Mouse (Mus musculus) megakaryocyte, embryonic 14.5 days (primary cell): ENCODE results near the gene Slc51a. TPM values are rescaled to one million over a fixed set of nuclear protein-coding genes. Genes with fewer than 3 reads are reported as not detected.
"Not testable (repeated sequence)": the region's sequence is repeated elsewhere in the genome, so short reads cannot be mapped to it uniquely, and the experiment has no call there.

Experiments used
- H3K27me3 ChIP-seq: replicated peaks from 2 replicates; pipeline ENCODE3; 2012; ENCODE audit warnings: inconsistent platforms
- H3K36me3 ChIP-seq: replicated peaks from 2 replicates; pipeline ENCODE3; 2012; ENCODE audit warnings: low read length, inconsistent platforms, mixed read lengths
- H3K4me1 ChIP-seq: 2 replicates; pipeline ENCODE4 v1.6.1; 2012; ENCODE audit warnings: inconsistent platforms
- H3K4me3 ChIP-seq: replicated peaks from 2 replicates; pipeline ENCODE3; 2012; ENCODE audit warnings: moderate library complexity, mild to moderate bottlenecking, inconsistent platforms
- H3K9me3 ChIP-seq: 2 replicates; pipeline ENCODE4 v1.6.1; 2012; ENCODE audit warnings: inconsistent platforms
- FLI1 ChIP-seq: IDR thresholded peaks from 2 replicates; pipeline ENCODE4 v1.6.1; 2012; ENCODE audit warnings: low read length, inconsistent platforms, mixed read lengths
- GATA1 ChIP-seq: IDR thresholded peaks from 3 replicates; pipeline ENCODE4 v1.6.1; 2012; ENCODE audit warnings: mixed read lengths, low read length, inconsistent platforms, borderline replicate concordance
- polyA plus RNA-seq: library from polyadenylated mRNA; stranded (reverse); fragments of >175 nt; gene quantifications from 2 replicates; pipeline ENCODE4 v1.2.3, GENCODE M21; 2012; ENCODE audit warnings: low replicate concordance; ENCODE audit not compliant: insufficient read depth

The Slc51a gene
- polyA plus RNA-seq, 1 experiment: not detected

GRCm38 (mm10) chr16:32456761-32457160 is 30.9 kb downstream of the Slc51a start:
- no peaks in the 10 kb centered on the region for H3K9me3 ChIP-seq
- peaks cover 18% of the 10 kb centered on the region for H3K4me1 ChIP-seq
- H3K4me3 ChIP-seq: no peak overlapping the region
- TF ChIP-seq GATA1 (no peak), FLI1 (no peak)
- H3K27me3 ChIP-seq: no peaks in the 10 kb centered on the region
- peaks cover 93% of the 10 kb centered on the region for H3K36me3 ChIP-seq

- H3K4me1 ChIP-seq: peaks cover 23% of the 10 kb centered on the region
- H3K27me3 ChIP-seq: no peaks in the 10 kb centered on the region
These were observed 31.6 kb downstream of the Slc51a start for GRCm38 (mm10) chr16:32456086-32456485.

GRCm38 (mm10) chr16:32454646-32455045 is 33.0 kb downstream of the Slc51a start:
- TF ChIP-seq GATA1 (no peak), FLI1 (no peak)
- peaks cover 31% of the 10 kb centered on the region for H3K4me1 ChIP-seq
- no peaks in the 10 kb centered on the region for H3K27me3 ChIP-seq
- peaks cover 94% of the 10 kb centered on the region for H3K36me3 ChIP-seq
- no peak overlapping the region for H3K4me3 ChIP-seq
- H3K9me3 ChIP-seq: no peaks in the 10 kb centered on the region

More at GRCm38 (mm10) chr16:32456086-32456485, 31.6 kb downstream of the Slc51a start:
- Histone ChIP-seq H3K36me3 (peaks cover 94% of the 10 kb centered on the region), H3K9me3 (no peaks in the 10 kb centered on the region), H3K4me3 (no peak overlapping the region)
- no peak for TF ChIP-seq FLI1
- TF ChIP-seq GATA1: no peak

DNA sequence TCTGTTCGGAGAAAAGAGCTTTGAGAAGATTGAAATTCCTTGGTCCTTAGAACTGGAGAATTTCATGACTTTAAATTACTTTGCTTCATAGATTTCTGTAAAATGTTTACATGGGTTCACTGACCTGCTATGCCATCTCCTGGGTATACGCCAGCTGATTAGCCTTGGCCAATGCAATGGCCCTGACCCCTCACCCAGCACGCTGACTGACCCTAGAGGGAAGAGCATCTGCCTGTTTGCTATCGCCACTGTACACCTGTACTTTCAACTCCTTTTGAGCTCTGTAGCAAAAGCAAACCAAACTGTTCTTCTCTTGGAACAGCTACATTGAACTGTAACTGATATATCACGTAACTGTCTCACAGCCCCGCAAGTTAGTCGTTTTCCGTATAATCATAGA is 34.6 kb downstream of the Slc51a start:
- Histone ChIP-seq H3K4me3 (no peak overlapping the region), H3K4me1 (peaks cover 37% of the 10 kb centered on the region), H3K36me3 (peaks cover 87% of the 10 kb centered on the region), H3K27me3 (no peaks in the 10 kb centered on the region), H3K9me3 (no peaks in the 10 kb centered on the region)
- TF ChIP-seq GATA1: no peak
- TF ChIP-seq FLI1: no peak

GRCm38 (mm10) chr16:32450133-32450532 is 37.5 kb downstream of the Slc51a start:
- Histone ChIP-seq H3K27me3 (no peaks in the 10 kb centered on the region), H3K9me3 (no peaks in the 10 kb centered on the region), H3K36me3 (peaks cover 86% of the 10 kb centered on the region), H3K4me1 (peaks cover 54% of the 10 kb centered on the region), H3K4me3 (no peak overlapping the region)
- TF ChIP-seq FLI1 (no peak), GATA1 (no peak)

DNA sequence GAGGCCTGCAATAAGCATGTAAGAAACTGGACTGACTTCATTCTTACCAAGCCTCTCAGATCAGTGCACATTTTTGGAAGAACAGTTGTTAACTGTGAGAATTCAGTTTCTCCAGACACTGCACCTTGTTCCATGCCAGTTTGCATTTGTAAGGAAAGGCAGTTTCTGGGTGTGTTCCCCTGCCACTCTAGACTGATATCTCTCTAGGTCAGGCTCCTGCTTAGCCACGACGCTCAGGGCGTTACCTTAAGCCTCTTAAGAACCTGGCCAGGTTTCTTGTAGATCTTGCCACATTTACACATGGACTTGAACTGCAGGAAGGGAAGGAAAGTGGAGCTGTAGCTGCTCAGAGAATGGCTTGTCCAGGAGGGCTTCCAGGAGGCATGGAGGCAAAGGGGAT is 38.0 kb downstream of the Slc51a start:
- TF ChIP-seq FLI1: no peak
- TF ChIP-seq GATA1: no peak

GRCm38 (mm10) chr16:32446563-32447138 is 41.0 kb downstream of the Slc51a start:
- no peak overlapping the region for H3K4me3 ChIP-seq
- H3K4me1 ChIP-seq: peaks cover 70% of the 10 kb centered on the region
- peaks cover 71% of the 10 kb centered on the region for H3K36me3 ChIP-seq
- no peaks in the 10 kb centered on the region for H3K27me3 ChIP-seq
- TF ChIP-seq GATA1 (no peak), FLI1 (no peak)
- no peaks in the 10 kb centered on the region for H3K9me3 ChIP-seq

More for the DNA sequence above, 38.0 kb downstream of the Slc51a start:
- Histone ChIP-seq H3K4me3 (no peak overlapping the region), H3K9me3 (no peaks in the 10 kb centered on the region), H3K27me3 (no peaks in the 10 kb centered on the region), H3K36me3 (peaks cover 82% of the 10 kb centered on the region), H3K4me1 (peaks cover 58% of the 10 kb centered on the region)

GRCm38 (mm10) chr16:32445558-32445957 is 42.1 kb downstream of the Slc51a start:
- H3K27me3 ChIP-seq: no peaks in the 10 kb centered on the region
- TF ChIP-seq FLI1 (no peak), GATA1 (no peak)
- no peak overlapping the region for H3K4me3 ChIP-seq
- H3K9me3 ChIP-seq: no peaks in the 10 kb centered on the region
- peaks cover 73% of the 10 kb centered on the region for H3K4me1 ChIP-seq
- H3K36me3 ChIP-seq: peaks cover 71% of the 10 kb centered on the region

DNA sequence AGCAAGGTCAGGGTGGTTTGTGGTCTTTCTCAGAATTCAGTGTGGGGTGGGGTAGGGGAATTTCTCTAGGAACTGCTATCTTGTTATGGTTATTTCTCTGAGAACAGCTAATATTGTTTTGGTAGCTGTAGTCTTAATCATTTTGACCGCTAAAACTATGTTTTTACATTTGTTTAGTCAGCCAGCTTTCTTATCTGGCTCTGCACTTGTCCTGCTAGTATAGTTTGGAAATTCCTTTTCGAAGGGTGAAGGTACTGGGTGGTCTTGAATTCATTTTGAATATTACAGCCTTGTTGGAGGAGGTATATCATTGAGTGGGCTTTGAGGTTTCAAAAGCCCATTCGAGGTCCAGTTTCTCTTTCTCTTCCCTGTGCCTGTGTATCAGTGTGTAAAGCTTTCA is 43.1 kb downstream of the Slc51a start:
- not testable (repeated sequence) for H3K27me3 ChIP-seq, H3K4me3 ChIP-seq, H3K9me3 ChIP-seq
- H3K4me1 ChIP-seq: peaks cover 75% of the 10 kb centered on the region
- H3K36me3 ChIP-seq: peaks cover 74% of the 10 kb centered on the region

GRCm38 (mm10) chr16:32441432-32441831 is 46.2 kb downstream of the Slc51a start:
- no peak for TF ChIP-seq GATA1
- Histone ChIP-seq H3K4me3 (no peak overlapping the region), H3K27me3 (no peaks in the 10 kb centered on the region), H3K36me3 (peaks cover 82% of the 10 kb centered on the region), H3K4me1 (peaks cover 84% of the 10 kb centered on the region), H3K9me3 (no peaks in the 10 kb centered on the region)

- Histone ChIP-seq H3K4me3 (peak overlapping the region; percentile 77), H3K36me3 (peaks cover 65% of the 10 kb centered on the region), H3K9me3 (no peaks in the 10 kb centered on the region), H3K4me1 (peaks cover 85% of the 10 kb centered on the region), H3K27me3 (no peaks in the 10 kb centered on the region)
- TF ChIP-seq FLI1: no peak
- no peak for TF ChIP-seq GATA1
These were observed 50.4 kb downstream of the Slc51a start for GRCm38 (mm10) chr16:32437266-32437665.
